Mouse (Mus musculus) hindbrain, embryonic 16.5 days (tissue): Measurements from ENCODE around the gene Nrxn3. TPM values are rescaled to one million over a fixed set of nuclear protein-coding genes. Genes with fewer than 3 reads are reported as not detected.
A peak's percentile ranks its signal among the peaks of the same experiment; 100 is the strongest.

ENCODE experiments used
- ATAC-seq: fragments of 200-750 bp; cut with Nextera tagmentation; 2 replicates; pipeline ENCODE4 v1.8.0; 2017; ENCODE audit warnings: moderate TSS enrichment, moderate library complexity
- H3K27ac ChIP-seq: fragments of 300-500 bp; sonication (generic); 2 replicates; pipeline ENCODE4 v1.5.1; 2014; ENCODE audit warnings: low read depth, mild to moderate bottlenecking, control low read depth, low read length, moderate library complexity
- H3K27me3 ChIP-seq: fragments of 300-500 bp; sonication (generic); replicated peaks from 2 replicates; pipeline ENCODE4 v1.6.1; 2014; ENCODE audit warnings: low read length; ENCODE audit not compliant: control insufficient read depth, insufficient read depth
- H3K36me3 ChIP-seq: fragments of 300-500 bp; sonication (generic); 2 replicates; pipeline ENCODE4 v1.6.1; 2014; ENCODE audit warnings: mild to moderate bottlenecking, low read length, moderate library complexity, mixed read lengths; ENCODE audit not compliant: control insufficient read depth, insufficient read depth
- H3K4me1 ChIP-seq: fragments of 300-500 bp; sonication (generic); 2 replicates; pipeline ENCODE4 v1.6.1; 2014; ENCODE audit warnings: low read depth, low read length; ENCODE audit not compliant: control insufficient read depth, insufficient read depth
- H3K4me2 ChIP-seq: fragments of 300-500 bp; sonication (generic); 2 replicates; pipeline ENCODE4 v1.6.1; 2014; ENCODE audit warnings: mild to moderate bottlenecking, low read length, control low read depth, moderate library complexity
- H3K4me3 ChIP-seq: fragments of 300-500 bp; sonication (generic); 2 replicates; pipeline ENCODE4 v1.5.1; 2014; ENCODE audit warnings: mild to moderate bottlenecking, low read length, control low read depth, moderate library complexity
- H3K9ac ChIP-seq: fragments of 300-500 bp; sonication (generic); 2 replicates; pipeline ENCODE4 v1.6.1; 2014; ENCODE audit warnings: low read depth, mild to moderate bottlenecking, control low read depth, low read length, moderate library complexity
- H3K9me3 ChIP-seq: fragments of 300-500 bp; sonication (generic); 2 replicates; pipeline ENCODE4 v1.6.1; 2014; ENCODE audit warnings: mild to moderate bottlenecking, low read length, moderate library complexity; ENCODE audit not compliant: control insufficient read depth
- WGBS: fragments of 180-500 bp; shearing (Covaris S2); extraction: QIAGEN DNeasy Blood & Tissue Kit; methylation state at CpG from one replicate; pipeline ENCODE4 v1.1.7; 2014; 5-methylcytosine and 5-hydroxymethylcytosine counted together
- polyA plus RNA-seq: library from polyadenylated mRNA; unstranded; fragments of >200 nt; fragmentation: Nextera tagmentation; extraction: Ambion mirVana; gene quantifications from 2 replicates; pipeline ENCODE4 v1.2.1, GENCODE M21; 2015

The Nrxn3 gene
- polyA plus RNA-seq, 1 experiment from 2014 or later, result 99.6 TPM

- no peaks in the 10 kb centered on the region for H3K4me1 ChIP-seq
- no peaks in the 10 kb centered on the region for H3K27me3 ChIP-seq
- H3K4me3 ChIP-seq, result no peak overlapping the region
- no peaks in the 10 kb centered on the region for H3K9me3 ChIP-seq
- H3K4me2 ChIP-seq, result no peak overlapping the region
- H3K27ac ChIP-seq, result no peak overlapping the region
- ATAC-seq, result peak; percentile 31; the same call in 1 of the 2 replicates
- 72% methylated on average over 2 of the region's 2 CpGs for WGBS
- no peaks in the 10 kb centered on the region for H3K36me3 ChIP-seq
- no peak overlapping the region for H3K9ac ChIP-seq
Measured at GRCm38 (mm10) chr12:89554740-89555430, 832.2 kb downstream of the Nrxn3 start.

- no peaks in the 10 kb centered on the region for H3K9me3 ChIP-seq
- no peak overlapping the region for H3K4me3 ChIP-seq
- H3K4me1 ChIP-seq, result no peaks in the 10 kb centered on the region
- H3K27me3 ChIP-seq, result no peaks in the 10 kb centered on the region
- no peak for ATAC-seq
- no peak overlapping the region for H3K4me2 ChIP-seq
- H3K27ac ChIP-seq, result no peak overlapping the region
- H3K9ac ChIP-seq, result no peak overlapping the region
- WGBS, result 93% methylated on average over 1 of the region's 1 CpGs
- no peaks in the 10 kb centered on the region for H3K36me3 ChIP-seq
Measured at GRCm38 (mm10) chr12:89558921-89559320, 836.2 kb downstream of the Nrxn3 start.

DNA sequence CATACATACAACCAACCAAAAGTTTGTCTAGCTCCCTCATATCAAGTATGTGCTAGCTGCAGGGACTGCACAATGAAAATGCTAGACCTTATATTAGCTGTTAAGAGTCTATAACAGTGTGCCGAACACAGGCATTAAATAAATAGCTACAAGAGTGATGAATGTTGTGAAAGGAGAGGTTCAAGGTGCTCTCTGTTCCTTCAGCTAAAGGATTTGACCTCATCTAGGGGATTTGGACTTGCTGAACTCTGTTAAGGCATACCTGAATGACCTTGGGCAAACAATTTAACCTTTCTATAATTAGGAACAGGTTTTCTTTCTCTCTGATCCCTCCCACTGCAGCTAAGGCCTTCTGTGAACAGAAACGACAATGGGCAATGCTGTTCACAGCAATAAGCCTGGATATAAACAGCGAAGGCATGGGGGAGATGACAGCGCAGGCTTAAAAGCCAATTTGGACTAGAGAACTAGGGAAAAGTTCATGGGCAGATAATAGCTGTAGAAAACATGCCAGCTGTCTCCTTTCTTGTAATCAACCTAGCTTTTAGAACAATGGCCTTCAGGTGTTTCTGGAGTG, 839.4 kb downstream of the Nrxn3 start:
- H3K9ac ChIP-seq, result no peak overlapping the region
- WGBS, result 77% methylated on average over 4 of the region's 4 CpGs
- no peaks in the 10 kb centered on the region for H3K36me3 ChIP-seq

DNA sequence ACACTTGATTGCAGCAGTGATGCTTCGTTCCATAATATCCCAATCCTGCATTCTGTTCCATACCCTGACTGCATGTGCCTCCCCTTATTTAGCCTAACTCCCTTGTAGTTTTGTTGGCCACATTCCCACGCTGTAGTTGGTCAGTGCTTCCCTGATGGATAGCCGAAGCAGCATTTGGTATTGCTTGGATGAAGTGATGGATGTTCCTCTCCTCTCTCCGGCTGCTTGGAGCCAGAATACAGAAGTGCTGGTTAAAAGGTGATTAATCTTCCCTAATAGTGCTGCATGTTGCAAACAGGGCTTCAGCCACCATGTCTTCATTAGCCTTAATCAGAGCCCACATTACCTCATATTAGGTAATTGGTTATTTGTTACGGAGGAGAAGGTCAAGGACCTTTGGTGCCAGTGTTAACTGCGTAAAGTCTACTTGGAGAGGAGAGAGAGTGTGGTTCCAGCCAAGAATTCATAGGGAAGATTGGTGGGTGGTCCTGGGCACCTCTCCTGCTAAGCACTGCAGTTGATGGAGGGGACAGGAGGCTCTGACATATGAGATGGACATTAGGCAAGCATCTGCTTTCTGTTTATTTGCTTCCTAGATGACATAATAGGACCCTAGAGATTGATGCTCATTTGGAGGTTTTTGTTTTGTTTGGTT, 846.2 kb downstream of the Nrxn3 start:
- 56% methylated on average over 6 of the region's 6 CpGs for WGBS
- no peaks in the 10 kb centered on the region for H3K27me3 ChIP-seq
- no peaks in the 10 kb centered on the region for H3K36me3 ChIP-seq
- H3K27ac ChIP-seq, result no peak overlapping the region
- H3K9ac ChIP-seq, result no peak overlapping the region
- no peaks in the 10 kb centered on the region for H3K4me1 ChIP-seq
- H3K4me3 ChIP-seq, result no peak overlapping the region
- no peaks in the 10 kb centered on the region for H3K9me3 ChIP-seq
- ATAC-seq, result peak; percentile 76
- no peak overlapping the region for H3K4me2 ChIP-seq

More for the DNA sequence above, 839.4 kb downstream of the Nrxn3 start:
- Histone ChIP-seq H3K9me3 (no peaks in the 10 kb centered on the region), H3K4me2 (no peak overlapping the region), H3K4me1 (no peaks in the 10 kb centered on the region), H3K27ac (no peak overlapping the region), H3K4me3 (no peak overlapping the region), H3K27me3 (no peaks in the 10 kb centered on the region)
- no peak for ATAC-seq

DNA sequence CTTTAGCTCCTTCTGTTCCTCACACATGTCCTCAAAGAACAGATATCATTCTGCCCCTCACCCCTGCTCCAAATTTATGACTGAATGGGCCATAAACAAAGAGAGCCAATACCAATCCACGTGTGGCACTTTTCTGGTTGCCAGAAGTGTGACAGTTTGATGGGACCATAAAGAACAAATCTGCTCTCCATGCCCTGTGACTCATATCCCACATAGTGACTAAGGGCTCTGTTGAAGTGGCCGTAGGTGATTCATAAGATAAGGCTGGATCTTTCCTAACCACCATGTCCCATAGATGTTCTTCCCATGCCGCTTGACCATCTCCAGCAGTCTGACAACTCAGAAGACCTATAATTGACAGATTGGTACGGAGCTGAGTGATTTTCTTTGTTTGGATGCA, 869.8 kb downstream of the Nrxn3 start:
- H3K27me3 ChIP-seq, result no peaks in the 10 kb centered on the region
- H3K27ac ChIP-seq, result no peak overlapping the region
- H3K36me3 ChIP-seq, result no peaks in the 10 kb centered on the region
- no peaks in the 10 kb centered on the region for H3K4me1 ChIP-seq
- no peak for ATAC-seq
- 87% methylated on average over 4 of the region's 4 CpGs for WGBS
- H3K9ac ChIP-seq, result no peak overlapping the region
- H3K9me3 ChIP-seq, result no peaks in the 10 kb centered on the region
- no peak overlapping the region for H3K4me3 ChIP-seq
- H3K4me2 ChIP-seq, result no peak overlapping the region

DNA sequence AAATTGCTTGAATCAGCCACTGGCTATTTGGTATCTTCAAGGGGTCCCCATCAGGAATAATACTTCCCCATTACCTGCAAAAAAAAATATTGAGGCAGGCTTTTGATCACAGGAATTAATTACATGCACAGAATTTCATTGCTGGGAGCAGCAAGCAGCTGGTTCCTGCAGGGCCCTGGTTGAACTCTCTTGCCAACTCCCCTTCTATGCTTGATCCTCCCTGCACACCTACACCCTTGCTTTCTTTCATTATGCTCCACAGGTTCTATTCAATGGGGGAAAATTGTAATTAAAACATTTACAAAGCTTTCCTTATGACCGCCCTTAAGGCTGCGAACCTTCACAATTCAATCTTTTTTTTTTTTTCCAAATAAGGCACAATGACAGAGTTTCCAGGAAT, 891.0 kb downstream of the Nrxn3 start:
- Histone ChIP-seq H3K4me3 (no peak overlapping the region), H3K9me3 (no peaks in the 10 kb centered on the region), H3K36me3 (no peaks in the 10 kb centered on the region), H3K9ac (no peak overlapping the region), H3K4me1 (no peaks in the 10 kb centered on the region), H3K27ac (no peak overlapping the region), H3K4me2 (no peak overlapping the region), H3K27me3 (no peaks in the 10 kb centered on the region)
- 0 out of 2 replicates have a peak, but pooled peaks have one; percentile 42 for ATAC-seq
- 50% methylated on average over 2 of the region's 2 CpGs for whole genome bisulfite sequencing

DNA sequence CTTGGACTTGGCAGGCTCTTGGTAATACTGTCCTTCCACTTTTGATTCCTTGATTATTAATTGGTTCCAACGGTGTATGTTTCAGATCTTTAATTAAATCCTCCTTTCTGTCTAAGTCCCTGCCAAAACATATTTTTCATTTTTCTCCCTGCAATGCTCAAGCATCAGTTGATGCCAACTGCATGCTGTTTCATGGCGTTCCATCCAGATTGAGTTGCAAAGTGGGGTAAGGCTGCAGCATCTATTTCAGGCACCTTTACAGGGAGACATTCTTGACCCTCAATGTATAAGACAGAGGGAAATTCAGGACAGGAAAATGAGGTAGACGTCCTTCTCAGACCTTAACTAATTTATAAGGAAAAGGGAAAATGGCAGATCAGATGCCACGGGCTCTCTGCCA, 903.1 kb downstream of the Nrxn3 start:
- no peaks in the 10 kb centered on the region for H3K27me3 ChIP-seq
- ATAC-seq, result no peak
- no peaks in the 10 kb centered on the region for H3K4me1 ChIP-seq
- no peak overlapping the region for H3K27ac ChIP-seq
- H3K9me3 ChIP-seq, result no peaks in the 10 kb centered on the region
- H3K4me2 ChIP-seq, result no peak overlapping the region
- WGBS, result 74% methylated on average over 4 of the region's 4 CpGs
- H3K9ac ChIP-seq, result no peak overlapping the region
- no peaks in the 10 kb centered on the region for H3K36me3 ChIP-seq
- H3K4me3 ChIP-seq, result no peak overlapping the region

GRCm38 (mm10) chr12:89640046-89640445, 917.4 kb downstream of the Nrxn3 start:
- H3K4me2 ChIP-seq, result no peak overlapping the region
- H3K9ac ChIP-seq, result no peak overlapping the region
- no peaks in the 10 kb centered on the region for H3K36me3 ChIP-seq
- 74% methylated on average over 4 of the region's 4 CpGs for WGBS
- ATAC-seq, result no peak
- no peaks in the 10 kb centered on the region for H3K9me3 ChIP-seq
- H3K4me1 ChIP-seq, result no peaks in the 10 kb centered on the region
- H3K27me3 ChIP-seq, result no peaks in the 10 kb centered on the region
- no peak overlapping the region for H3K4me3 ChIP-seq
- no peak overlapping the region for H3K27ac ChIP-seq

DNA sequence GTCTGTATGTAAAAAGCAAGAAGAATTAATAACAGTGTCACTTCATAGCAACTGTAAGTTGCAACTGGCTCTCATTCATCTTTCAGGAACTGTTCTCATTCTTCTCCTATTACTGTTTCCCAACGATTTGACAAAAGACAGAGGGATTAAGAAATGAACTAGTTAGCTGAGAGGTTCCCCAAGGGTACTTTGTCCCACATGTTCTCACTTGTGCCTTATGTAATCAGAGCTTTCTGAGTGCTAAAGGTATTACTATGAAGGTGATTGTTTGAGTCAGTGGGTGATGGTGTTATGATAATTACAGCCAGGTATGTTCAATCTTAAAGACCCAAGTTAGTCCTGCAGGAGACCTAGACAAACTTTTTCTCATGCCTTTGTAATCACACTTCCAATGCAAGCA, 918.8 kb downstream of the Nrxn3 start:
- H3K9ac ChIP-seq, result no peak overlapping the region
- 25% methylated on average over 1 of the region's 1 CpGs for WGBS

More for the DNA sequence above, 918.8 kb downstream of the Nrxn3 start:
- Histone ChIP-seq H3K4me3 (no peak overlapping the region), H3K9me3 (no peaks in the 10 kb centered on the region), H3K4me1 (peaks cover 2% of the 10 kb centered on the region; the same call in 1 of the 2 replicates), H3K27me3 (no peaks in the 10 kb centered on the region), H3K36me3 (no peaks in the 10 kb centered on the region), H3K27ac (no peak overlapping the region), H3K4me2 (no peak overlapping the region)
- ATAC-seq, result no peak
